Mouse (Mus musculus) thymus, postnatal 10 days (tissue): ENCODE measurements around the gene Gm49395.

Source experiments
- DNase-seq, 2 experiments: peaks; one replicate each; pipeline ENCODE4 v3.0.0; 2021; ENCODE audit warnings: low spot score in 2 of 2

Gm49395 gene

GRCm38 (mm10) chr13:115099381-115099780 is 2.3 kb downstream of the Gm49395 start:
- no peak for DNase-seq

- DNase-seq = no peak
These were observed 3.5 kb downstream of the Gm49395 start for GRCm38 (mm10) chr13:115098227-115098626.

- DNase-seq = no peak
These were observed 4.8 kb downstream of the Gm49395 start for GRCm38 (mm10) chr13:115096965-115097364.

- no peak for DNase-seq
These were observed 5.5 kb downstream of the Gm49395 start for GRCm38 (mm10) chr13:115096216-115096615.

- no peak for DNase-seq
These were observed 6.3 kb downstream of the Gm49395 start for GRCm38 (mm10) chr13:115095392-115095791.

GRCm38 (mm10) chr13:115091511-115091910 is 10.2 kb downstream of the Gm49395 start:
- DNase-seq = no peak

- no peak for DNase-seq
These were observed 10.7 kb downstream of the Gm49395 start for GRCm38 (mm10) chr13:115090977-115091445.

- peak; percentile 89 to 93 for DNase-seq
These were observed 11.4 kb downstream of the Gm49395 start, which contains the start of gene Pelo for GRCm38 (mm10) chr13:115090069-115090976. Gene Pelo (minus strand): TSS chr13:115090186.

GRCm38 (mm10) chr13:115089395-115090025 is 12.2 kb downstream of the Gm49395 start:
- DNase-seq = peak; percentile 17 to 35

GRCm38 (mm10) chr13:115089020-115089394 is 12.7 kb downstream of the Gm49395 start:
- DNase-seq = no peak

- DNase-seq = no peak
These were observed 15.7 kb downstream of the Gm49395 start for GRCm38 (mm10) chr13:115085974-115086373.

- no peak for DNase-seq
These were observed 19.4 kb downstream of the Gm49395 start for GRCm38 (mm10) chr13:115082339-115082738.

GRCm38 (mm10) chr13:115079996-115080585 is 21.6 kb downstream of the Gm49395 start:
- no peak for DNase-seq

GRCm38 (mm10) chr13:115078997-115079685 is 22.6 kb downstream of the Gm49395 start:
- DNase-seq = no peak

- DNase-seq = no peak
These were observed 24.2 kb downstream of the Gm49395 start for GRCm38 (mm10) chr13:115077346-115078134.

GRCm38 (mm10) chr13:115072386-115072785 is 29.3 kb downstream of the Gm49395 start:
- no peak for DNase-seq

- DNase-seq = no peak
These were observed 30.3 kb downstream of the Gm49395 start for GRCm38 (mm10) chr13:115071431-115071830.

- no peak for DNase-seq
These were observed 33.8 kb downstream of the Gm49395 start for GRCm38 (mm10) chr13:115067968-115068330.

- DNase-seq = no peak
These were observed 34.3 kb downstream of the Gm49395 start for GRCm38 (mm10) chr13:115067324-115067967.

- no peak for DNase-seq
These were observed 44.2 kb downstream of the Gm49395 start for GRCm38 (mm10) chr13:115057555-115057954.

- DNase-seq = no peak
These were observed 46.9 kb downstream of the Gm49395 start for GRCm38 (mm10) chr13:115054783-115055182.
